Mouse (Mus musculus) heart, postnatal 0 days (tissue): Measurements from ENCODE around the gene Enkd1. TPM values are rescaled to one million over a fixed set of nuclear protein-coding genes. Genes with fewer than 3 reads are reported as not detected.

Experiments
- ATAC-seq: fragments of 200-750 bp; cut with Nextera tagmentation; 2 replicates; pipeline ENCODE4 v1.8.0; 2017; ENCODE audit warnings: low read depth, moderate number of reproducible peaks, moderate library complexity; ENCODE audit not compliant: insufficient read depth
- DNase-seq: peaks from one replicate; pipeline ENCODE4 v3.0.0-alpha.2; 2016; ENCODE audit warnings: low spot score
- H3K27ac ChIP-seq: fragments of 300-500 bp; sonication (generic); 2 replicates; pipeline ENCODE4 v1.5.1; 2014; ENCODE audit warnings: low read depth, mild to moderate bottlenecking
- H3K27me3 ChIP-seq: fragments of 300-500 bp; sonication (generic); 2 replicates; pipeline ENCODE4 v1.6.1; 2014; ENCODE audit warnings: low read length, mixed read lengths; ENCODE audit not compliant: control insufficient read depth, insufficient read depth
- H3K36me3 ChIP-seq: fragments of 300-500 bp; sonication (generic); replicated peaks from 2 replicates; pipeline ENCODE4 v1.6.1; 2014; ENCODE audit warnings: low read length, mixed read lengths; ENCODE audit not compliant: control insufficient read depth, insufficient read depth
- H3K4me1 ChIP-seq: fragments of 300-500 bp; sonication (generic); 2 replicates; pipeline ENCODE4 v1.6.1; 2014; ENCODE audit warnings: antibody characterized with exemption; ENCODE audit not compliant: control insufficient read depth, insufficient read depth
- H3K4me2 ChIP-seq: fragments of 300-500 bp; sonication (generic); 2 replicates; pipeline ENCODE4 v1.6.1; 2014; ENCODE audit warnings: low read depth, mild to moderate bottlenecking, low read length, moderate library complexity
- H3K4me3 ChIP-seq: fragments of 300-500 bp; sonication (generic); 2 replicates; pipeline ENCODE4 v1.5.1; 2014; ENCODE audit warnings: low read depth, low read length
- H3K9ac ChIP-seq: fragments of 300-500 bp; sonication (generic); replicated peaks from 2 replicates; pipeline ENCODE4 v1.6.1; 2014; ENCODE audit warnings: low read depth, low read length, mixed read lengths
- H3K9me3 ChIP-seq: fragments of 300-500 bp; sonication (generic); replicated peaks from 2 replicates; pipeline ENCODE4 v1.6.1; 2016; ENCODE audit warnings: low read length; ENCODE audit not compliant: control insufficient read depth
- CTCF ChIP-seq: IDR thresholded peaks from 2 replicates; pipeline ENCODE4 v1.5.1; 2016; ENCODE audit warnings: antibody characterized with exemption, control low read depth, low read depth
- EP300 ChIP-seq: IDR thresholded peaks from 2 replicates; pipeline ENCODE4 v1.6.1; 2016; ENCODE audit warnings: antibody characterized with exemption, low read depth
- polyA plus RNA-seq: library from polyadenylated mRNA; unstranded; fragments of >200 nt; fragmentation: Nextera tagmentation; extraction: Ambion mirVana; gene quantifications from 2 replicates; pipeline ENCODE4 v1.2.1, GENCODE M21; 2015
- total RNA-seq: library from RNA; depleted of rRNA; stranded (reverse); fragments of >200 nt; gene quantifications from 2 replicates; pipeline ENCODE4 v1.2.3, GENCODE M21; 2014; ENCODE audit warnings: low replicate concordance; rRNA removed

The Enkd1 gene
- total and polyA plus RNA-seq, 2 experiments from 2014 or later, result 4.0 to 11.1 TPM

DNA sequence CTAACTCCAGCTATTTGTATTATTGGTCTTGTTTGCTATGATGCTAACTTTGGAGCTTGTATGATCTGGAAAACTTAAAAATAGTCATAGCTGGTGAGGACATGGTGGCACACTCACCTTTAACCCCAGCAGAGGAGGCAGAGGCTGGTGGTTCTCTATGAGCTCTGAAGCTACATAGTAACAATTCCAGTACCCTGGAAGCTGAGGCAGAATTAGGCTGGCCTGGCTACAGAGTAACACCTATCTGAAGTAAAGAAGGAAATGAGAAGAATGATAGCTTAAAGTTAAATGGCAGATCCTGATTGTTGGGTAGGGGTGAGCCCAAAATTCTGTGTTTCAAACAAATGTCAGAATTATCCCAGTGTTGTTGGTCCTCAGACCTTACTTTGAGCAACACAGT lies 50.4 kb downstream of the Enkd1 start:
- Histone ChIP-seq H3K4me3 (no peak overlapping the region), H3K27ac (no peak overlapping the region), H3K4me1 (no peaks in the 10 kb centered on the region), H3K9ac (no peak overlapping the region), H3K9me3 (no peaks in the 10 kb centered on the region), H3K4me2 (no peak overlapping the region), H3K27me3 (no peaks in the 10 kb centered on the region), H3K36me3 (peaks cover 19% of the 10 kb centered on the region; the same call in 1 of the 2 replicates)
- no peak for ATAC-seq
- no peak for DNase-seq
- no peak for TF ChIP-seq CTCF
- no peak for TF ChIP-seq EP300

Other genes with a start within 250 kb of the Enkd1 start
- gene Tppp3, start 236.7 kb downstream of the Enkd1 start, total RNA-seq, result 12.9 and 19.8 TPM in 2 replicates
- 37.8 and 42.3 TPM in 2 replicates for gene Tppp3, start 236.7 kb downstream of the Enkd1 start, polyA plus RNA-seq
- gene Zdhhc1, start 211.3 kb downstream of the Enkd1 start, total RNA-seq, result 37.8 and 56.2 TPM in 2 replicates
- 19.1 TPM in 2 replicates for gene Zdhhc1, start 211.3 kb downstream of the Enkd1 start, polyA plus RNA-seq
- not detected in 2 replicates for gene Hsd11b2, start 189.5 kb downstream of the Enkd1 start, total RNA-seq
- gene Hsd11b2, start 189.5 kb downstream of the Enkd1 start, polyA plus RNA-seq, result 0.18 and 0.25 TPM in 2 replicates
- 52.1 and 60.8 TPM in 2 replicates for gene Atp6v0d1, start 142.2 kb downstream of the Enkd1 start, total RNA-seq
- gene Atp6v0d1, start 142.2 kb downstream of the Enkd1 start, polyA plus RNA-seq, result 57.5 and 58.9 TPM in 2 replicates
- 10.6 and 15.9 TPM in 2 replicates for gene Ripor1, start 103.0 kb downstream of the Enkd1 start, total RNA-seq
- 21.2 and 22.2 TPM in 2 replicates for gene Ripor1, start 103.0 kb downstream of the Enkd1 start, polyA plus RNA-seq
- gene Ctcf, start 71.6 kb downstream of the Enkd1 start, total RNA-seq, result 13.7 and 21.3 TPM in 2 replicates
- gene Ctcf, start 71.6 kb downstream of the Enkd1 start, polyA plus RNA-seq, result 42.0 and 42.3 TPM in 2 replicates
- not detected in 2 replicates for gene Agrp, start 70.8 kb downstream of the Enkd1 start, total RNA-seq
- gene Agrp, start 70.8 kb downstream of the Enkd1 start, polyA plus RNA-seq, result 0.25 and 0.53 TPM in 2 replicates
- gene Carmil2, start 21.9 kb downstream of the Enkd1 start, total RNA-seq, result 1.3 and 1.4 TPM in 2 replicates
- gene Carmil2, start 21.9 kb downstream of the Enkd1 start, polyA plus RNA-seq, result 0.05 and 0.10 TPM in 2 replicates
- 8.7 and 12.8 TPM in 2 replicates for gene Acd, start 7.1 kb downstream of the Enkd1 start, total RNA-seq
- 29.1 and 32.1 TPM in 2 replicates for gene Acd, start 7.1 kb downstream of the Enkd1 start, polyA plus RNA-seq
- gene Pard6a, start 7.1 kb downstream of the Enkd1 start, total RNA-seq, result 14.0 and 15.5 TPM in 2 replicates
- gene Pard6a, start 7.1 kb downstream of the Enkd1 start, polyA plus RNA-seq, result 16.7 and 18.5 TPM in 2 replicates
- gene 4933405L10Rik, start 555 bp downstream of the Enkd1 start, total RNA-seq, result not detected in 2 replicates
- not detected in 2 replicates for gene 4933405L10Rik, start 555 bp downstream of the Enkd1 start, polyA plus RNA-seq
- 2.4 and 5.8 TPM in 2 replicates for gene Gfod2, start 50.5 kb upstream of the Enkd1 start, total RNA-seq
- 6.5 and 6.6 TPM in 2 replicates for gene Gfod2, start 50.5 kb upstream of the Enkd1 start, polyA plus RNA-seq
- 8.7 and 10.5 TPM in 2 replicates for gene Ranbp10, start 119.1 kb upstream of the Enkd1 start, total RNA-seq
- gene Ranbp10, start 119.1 kb upstream of the Enkd1 start, polyA plus RNA-seq, result 6.1 and 6.7 TPM in 2 replicates
- not detected in 2 replicates for gene Tsnaxip1, start 119.5 kb upstream of the Enkd1 start, total RNA-seq
- 0.30 TPM in 1 of 2 replicates, not detected in the other for gene Tsnaxip1, start 119.5 kb upstream of the Enkd1 start, polyA plus RNA-seq
- 28.3 and 32.2 TPM in 2 replicates for gene Cenpt, start 145.1 kb upstream of the Enkd1 start, total RNA-seq
- gene Cenpt, start 145.1 kb upstream of the Enkd1 start, polyA plus RNA-seq, result 11.5 and 12.9 TPM in 2 replicates
- 59.5 and 81.1 TPM in 2 replicates for gene Thap11, start 146.9 kb upstream of the Enkd1 start, total RNA-seq
- 35.5 and 36.6 TPM in 2 replicates for gene Thap11, start 146.9 kb upstream of the Enkd1 start, polyA plus RNA-seq
- 19.4 and 38.0 TPM in 2 replicates for gene Nutf2, start 152.4 kb upstream of the Enkd1 start, total RNA-seq
- 135 and 147 TPM in 2 replicates for gene Nutf2, start 152.4 kb upstream of the Enkd1 start, polyA plus RNA-seq
- 44.3 and 44.9 TPM in 2 replicates for gene Edc4, start 172.7 kb upstream of the Enkd1 start, total RNA-seq
- gene Edc4, start 172.7 kb upstream of the Enkd1 start, polyA plus RNA-seq, result 15.1 and 18.1 TPM in 2 replicates
- not detected in 2 replicates for gene Nrn1l, start 185.4 kb upstream of the Enkd1 start, total RNA-seq
- 0.94 and 1.3 TPM in 2 replicates for gene Nrn1l, start 185.4 kb upstream of the Enkd1 start, polyA plus RNA-seq
- 44.2 and 52.4 TPM in 2 replicates for gene Pskh1, start 192.2 kb upstream of the Enkd1 start, total RNA-seq
- 15.4 and 15.6 TPM in 2 replicates for gene Pskh1, start 192.2 kb upstream of the Enkd1 start, polyA plus RNA-seq
- not detected in 2 replicates for gene Ctrl, start 225.7 kb upstream of the Enkd1 start, total RNA-seq
- 0.31 and 0.38 TPM in 2 replicates for gene Ctrl, start 225.7 kb upstream of the Enkd1 start, polyA plus RNA-seq
- 77.8 and 87.4 TPM in 2 replicates for gene Psmb10, start 230.2 kb upstream of the Enkd1 start, total RNA-seq
- gene Psmb10, start 230.2 kb upstream of the Enkd1 start, polyA plus RNA-seq, result 95.3 and 101 TPM in 2 replicates
- 0.93 TPM in 1 of 2 replicates, not detected in the other for gene Lcat, start 235.2 kb upstream of the Enkd1 start, total RNA-seq
- gene Lcat, start 235.2 kb upstream of the Enkd1 start, polyA plus RNA-seq, result 0.51 and 0.56 TPM in 2 replicates